ENCODE assay signal across 7 mouse cellular contexts in genomic region chr14:120912090-120912710, GRCm38 (mm10). TPM values are rescaled to one million over a fixed set of nuclear protein-coding genes. Genes with fewer than 3 reads are reported as not detected.
DNase-seq lines count a peak whose midpoint lies in the region; ATAC-seq and TF ChIP-seq lines count a peak whose summit lies in the region.

No protein-coding gene starts in this region.

- peak overlapping the region; percentile 82 for H3K4me3 ChIP-seq in lung, embryonic 14.5 days (ENCODE audit: low read depth, low read length)
- peak overlapping the region; percentile 64 for H3K4me3 ChIP-seq in embryonic facial prominence, embryonic 12.5 days
- H3K4me3 ChIP-seq in intestine, postnatal 0 days (ENCODE audit: low read depth, low read length), result peak overlapping the region; percentile 87
- H3K4me3 ChIP-seq in small intestine, adult 2 months (ENCODE audit: low read depth, low read length), result 0 out of 2 replicates have a peak overlapping the region, but pooled peaks have one; percentile 14

- peak overlapping the region; percentile 86 for H3K9ac ChIP-seq in lung, embryonic 14.5 days
- H3K9ac ChIP-seq in embryonic facial prominence, embryonic 12.5 days, result peak overlapping the region; percentile 75; the same call in 1 of the 2 replicates
- peak overlapping the region; percentile 82 for H3K9ac ChIP-seq in intestine, postnatal 0 days (ENCODE audit: low read depth, low read length)

- no peaks in the 10 kb centered on the region for H3K9me3 ChIP-seq in lung, embryonic 14.5 days (ENCODE audit: low read depth, low read length)
- H3K9me3 ChIP-seq in embryonic facial prominence, embryonic 12.5 days, result no peaks in the 10 kb centered on the region
- H3K9me3 ChIP-seq in intestine, postnatal 0 days (ENCODE audit: control insufficient read depth), result no peaks in the 10 kb centered on the region

- no peaks in the 10 kb centered on the region for H3K27me3 ChIP-seq in lung, embryonic 14.5 days (ENCODE audit: insufficient read depth, low read length)
- H3K27me3 ChIP-seq in embryonic facial prominence, embryonic 12.5 days, result no peaks in the 10 kb centered on the region
- no peaks in the 10 kb centered on the region for H3K27me3 ChIP-seq in intestine, postnatal 0 days (replicated peaks; ENCODE audit: control insufficient read depth, insufficient read depth, low read length)
- H3K27me3 ChIP-seq in small intestine, adult 2 months (ENCODE audit: control insufficient read depth, insufficient read depth, low read length), result no peaks in the 10 kb centered on the region

- H3K4me2 ChIP-seq in lung, embryonic 14.5 days, result peak overlapping the region; percentile 74
- peak overlapping the region; percentile 92 for H3K4me2 ChIP-seq in embryonic facial prominence, embryonic 12.5 days (replicated peaks)
- peak overlapping the region; percentile 94 for H3K4me2 ChIP-seq in intestine, postnatal 0 days (replicated peaks; ENCODE audit: low read depth)

- no peak for ATAC-seq in lung, embryonic 14.5 days (ENCODE audit: insufficient read depth)
- no peak for ATAC-seq in embryonic facial prominence, embryonic 12.5 days (ENCODE audit: insufficient number of reproducible peaks, insufficient read depth, low FRiP score, low TSS enrichment)
- ATAC-seq in intestine, postnatal 0 days, result no peak

- peak overlapping the region; percentile 95 for H3K27ac ChIP-seq in lung, embryonic 14.5 days (ENCODE audit: low read depth)
- H3K27ac ChIP-seq in embryonic facial prominence, embryonic 12.5 days, result no peak overlapping the region
- H3K27ac ChIP-seq in intestine, postnatal 0 days (ENCODE audit: low read depth, low read length), result no peak overlapping the region
- H3K27ac ChIP-seq in small intestine, adult 2 months (ENCODE audit: insufficient read depth, low read depth, low read length), result no peak overlapping the region

- H3K36me3 ChIP-seq in lung, embryonic 14.5 days (ENCODE audit: insufficient read depth), result no peaks in the 10 kb centered on the region
- no peaks in the 10 kb centered on the region for H3K36me3 ChIP-seq in embryonic facial prominence, embryonic 12.5 days
- no peaks in the 10 kb centered on the region; the same call in 1 of the 2 replicates for H3K36me3 ChIP-seq in intestine, postnatal 0 days (ENCODE audit: control insufficient read depth, insufficient read depth)
- H3K36me3 ChIP-seq in small intestine, adult 2 months (ENCODE audit: control insufficient read depth, insufficient read depth, low read length), result peaks cover under 1% of the 10 kb centered on the region; the same call in 1 of the 2 replicates

- 8% methylated on average over 11 of the region's 11 CpGs for WGBS in lung, embryonic 14.5 days
- 8% methylated on average over 11 of the region's 11 CpGs for WGBS in embryonic facial prominence, embryonic 12.5 days
- 8% methylated on average over 11 of the region's 11 CpGs for WGBS in intestine, postnatal 0 days
- 13% methylated on average over 11 of the region's 11 CpGs for WGBS in small intestine, adult 2 months

- H3K4me1 ChIP-seq in lung, embryonic 14.5 days (ENCODE audit: insufficient read depth), result no peaks in the 10 kb centered on the region
- peaks cover 12% of the 10 kb centered on the region; the same call in 1 of the 2 replicates for H3K4me1 ChIP-seq in embryonic facial prominence, embryonic 12.5 days
- peaks cover 5% of the 10 kb centered on the region; the same call in 1 of the 2 replicates for H3K4me1 ChIP-seq in intestine, postnatal 0 days (replicated peaks; ENCODE audit: control insufficient read depth, insufficient read depth, low read length)
- H3K4me1 ChIP-seq in small intestine, adult 2 months (ENCODE audit: control insufficient read depth, insufficient read depth, insufficient read length, low read length), result no peaks in the 10 kb centered on the region

- peak; percentile 26 for DNase-seq in lung, embryonic 14.5 days
- no peak for DNase-seq in lung, postnatal 4 days
- DNase-seq in right cerebral cortex, postnatal 36 days (ENCODE audit: low spot score in 2 of 2), result no peak
- no peak for DNase-seq in cerebellum, adult 11-12 months

- no peak for TF ChIP-seq POLR2A in small intestine, adult 2 months (IDR thresholded peaks at IDR 0.05; ENCODE audit: low read depth, low read length)

- no peak for TF ChIP-seq CTCF in lung, embryonic 14.5 days (IDR thresholded peaks at IDR 0.05; ENCODE audit: low read depth)
- no peak for TF ChIP-seq CTCF in intestine, postnatal 0 days (IDR thresholded peaks at IDR 0.05; ENCODE audit: low read depth)
- TF ChIP-seq CTCF in small intestine, adult 2 months (IDR thresholded peaks at IDR 0.05; ENCODE audit: extremely low read depth, insufficient read length, insufficient replicate concordance, low read depth, low read length), result no peak

RNA-seq across cellular contexts. Expression of gene Ipo5, which starts 1.2 kb away (rescaled TPM):
- 131 and 132 TPM in 2 replicates for polyA plus RNA-seq in lung, embryonic 14.5 days (2014; fragmentation: Nextera tagmentation; extraction: Ambion mirVana)
- 100 and 102 TPM in 2 replicates for polyA plus RNA-seq in embryonic facial prominence, embryonic 12.5 days (2016; fragmentation: Nextera tagmentation; extraction: Ambion mirVana)
- 21.2 and 21.9 TPM in 2 replicates for polyA plus RNA-seq in intestine, postnatal 0 days (2015; fragmentation: Nextera tagmentation; extraction: Ambion mirVana)
- 4.1 and 6.0 TPM in 2 replicates for polyA plus RNA-seq in small intestine, adult 2 months (2012; rRNA removed)

Comparison
In these comparisons a context has a peak if more than half of its experiments do, and no peak if none do; other contexts are left out.
1. H3K4me3 ChIP-seq: peak in every context shown above with its lines; median percentile 87 in intestine, postnatal 0 days; 82 in lung, embryonic 14.5 days; 64 in embryonic facial prominence, embryonic 12.5 days; 14 in small intestine, adult 2 months.